Mouse (Mus musculus): ENCODE results near the gene Rpf2. TPM values are rescaled to one million over a fixed set of nuclear protein-coding genes. Genes with fewer than 3 reads are reported as not detected.

Rpf2 gene
- polyA plus RNA-seq, 1 experiment from 2014 or later: 87.0 TPM

GRCm38 (mm10) chr10:40275991-40276390 lies 29.2 kb upstream of the Rpf2 start:
- Histone ChIP-seq H3K27me3 (ENCODE audit: control insufficient read depth, insufficient read depth, low read length) (no peaks in the 10 kb centered on the region), H3K4me2 (ENCODE audit: low read depth) (no peak overlapping the region), H3K36me3 (ENCODE audit: control insufficient read depth, insufficient read depth, low read length) (no peaks in the 10 kb centered on the region), H3K9ac (ENCODE audit: low read length) (no peak overlapping the region), H3K27ac (ENCODE audit: low read depth, low read length) (no peak overlapping the region), H3K4me1 (ENCODE audit: control insufficient read depth, insufficient read depth, low read length) (no peaks in the 10 kb centered on the region), H3K9me3 (ENCODE audit: control insufficient read depth, low read length) (no peaks in the 10 kb centered on the region), H3K4me3 (ENCODE audit: low read depth, low read length) (no peak overlapping the region)
- 67% methylated on average over 7 of the region's 7 CpGs for whole genome bisulfite sequencing
- ATAC-seq (ENCODE audit: insufficient read depth, low FRiP score, low TSS enrichment) (no peak), DNase-seq (ENCODE audit: low spot score) (peak; percentile 18)

GRCm38 (mm10) chr10:40273938-40274337 lies 27.1 kb upstream of the Rpf2 start:
- Histone ChIP-seq H3K4me3 (ENCODE audit: low read depth, low read length) (no peak overlapping the region), H3K4me2 (ENCODE audit: low read depth) (no peak overlapping the region), H3K9ac (ENCODE audit: low read length) (no peak overlapping the region), H3K27me3 (ENCODE audit: control insufficient read depth, insufficient read depth, low read length) (no peaks in the 10 kb centered on the region), H3K36me3 (ENCODE audit: control insufficient read depth, insufficient read depth, low read length) (no peaks in the 10 kb centered on the region), H3K9me3 (ENCODE audit: control insufficient read depth, low read length) (no peaks in the 10 kb centered on the region), H3K4me1 (ENCODE audit: control insufficient read depth, insufficient read depth, low read length) (no peaks in the 10 kb centered on the region), H3K27ac (ENCODE audit: low read depth, low read length) (no peak overlapping the region)
- DNase-seq (ENCODE audit: low spot score) (no peak), ATAC-seq (ENCODE audit: insufficient read depth, low FRiP score, low TSS enrichment) (no peak)
- WGBS: 85% methylated on average over 5 of the region's 5 CpGs

- no peak overlapping the region for H3K4me3 ChIP-seq (ENCODE audit: low read depth, low read length)
- H3K9me3 ChIP-seq (ENCODE audit: control insufficient read depth, low read length): no peaks in the 10 kb centered on the region
- no peak overlapping the region for H3K9ac ChIP-seq (ENCODE audit: low read length)
- WGBS: 87% methylated on average over 3 of the region's 3 CpGs
- no peak overlapping the region for H3K4me2 ChIP-seq (ENCODE audit: low read depth)
- no peak for DNase-seq (ENCODE audit: low spot score)
- H3K27me3 ChIP-seq (ENCODE audit: control insufficient read depth, insufficient read depth, low read length): no peaks in the 10 kb centered on the region
- no peak overlapping the region for H3K27ac ChIP-seq (ENCODE audit: low read depth, low read length)
- ATAC-seq (ENCODE audit: insufficient read depth, low FRiP score, low TSS enrichment): no peak
- H3K36me3 ChIP-seq (ENCODE audit: control insufficient read depth, insufficient read depth, low read length): no peaks in the 10 kb centered on the region
- no peaks in the 10 kb centered on the region for H3K4me1 ChIP-seq (ENCODE audit: control insufficient read depth, insufficient read depth, low read length)
Measured at GRCm38 (mm10) chr10:40271216-40271615, 24.4 kb upstream of the Rpf2 start.

- 90% methylated on average over 3 of the region's 3 CpGs for WGBS
- H3K4me2 ChIP-seq (ENCODE audit: low read depth): no peak overlapping the region
- no peaks in the 10 kb centered on the region for H3K9me3 ChIP-seq (ENCODE audit: control insufficient read depth, low read length)
- no peaks in the 10 kb centered on the region for H3K4me1 ChIP-seq (ENCODE audit: control insufficient read depth, insufficient read depth, low read length)
- no peaks in the 10 kb centered on the region for H3K36me3 ChIP-seq (ENCODE audit: control insufficient read depth, insufficient read depth, low read length)
- no peak overlapping the region for H3K27ac ChIP-seq (ENCODE audit: low read depth, low read length)
- no peak for ATAC-seq (ENCODE audit: insufficient read depth, low FRiP score, low TSS enrichment)
- H3K27me3 ChIP-seq (ENCODE audit: control insufficient read depth, insufficient read depth, low read length): no peaks in the 10 kb centered on the region
- H3K4me3 ChIP-seq (ENCODE audit: low read depth, low read length): no peak overlapping the region
- DNase-seq (ENCODE audit: low spot score): no peak
- no peak overlapping the region for H3K9ac ChIP-seq (ENCODE audit: low read length)
Measured at GRCm38 (mm10) chr10:40264920-40265319, 18.1 kb upstream of the Rpf2 start.

GRCm38 (mm10) chr10:40263691-40264090 lies 16.9 kb upstream of the Rpf2 start:
- ATAC-seq (ENCODE audit: insufficient read depth, low FRiP score, low TSS enrichment) (no peak), DNase-seq (ENCODE audit: low spot score) (no peak)
- Histone ChIP-seq H3K9me3 (ENCODE audit: control insufficient read depth, low read length) (no peaks in the 10 kb centered on the region), H3K27me3 (ENCODE audit: control insufficient read depth, insufficient read depth, low read length) (no peaks in the 10 kb centered on the region), H3K4me3 (ENCODE audit: low read depth, low read length) (no peak overlapping the region), H3K4me1 (ENCODE audit: control insufficient read depth, insufficient read depth, low read length) (no peaks in the 10 kb centered on the region), H3K27ac (ENCODE audit: low read depth, low read length) (no peak overlapping the region), H3K36me3 (ENCODE audit: control insufficient read depth, insufficient read depth, low read length) (no peaks in the 10 kb centered on the region), H3K4me2 (ENCODE audit: low read depth) (no peak overlapping the region), H3K9ac (ENCODE audit: low read length) (no peak overlapping the region)
- 87% methylated on average over 4 of the region's 4 CpGs for WGBS

- WGBS: 88% methylated on average over 6 of the region's 6 CpGs
- no peak for ATAC-seq (ENCODE audit: insufficient read depth, low FRiP score, low TSS enrichment)
- Histone ChIP-seq H3K4me3 (ENCODE audit: low read depth, low read length) (no peak overlapping the region), H3K9me3 (ENCODE audit: control insufficient read depth, low read length) (no peaks in the 10 kb centered on the region), H3K4me1 (ENCODE audit: control insufficient read depth, insufficient read depth, low read length) (no peaks in the 10 kb centered on the region), H3K27me3 (ENCODE audit: control insufficient read depth, insufficient read depth, low read length) (no peaks in the 10 kb centered on the region), H3K36me3 (ENCODE audit: control insufficient read depth, insufficient read depth, low read length) (no peaks in the 10 kb centered on the region), H3K4me2 (ENCODE audit: low read depth) (no peak overlapping the region), H3K9ac (ENCODE audit: low read length) (no peak overlapping the region), H3K27ac (ENCODE audit: low read depth, low read length) (no peak overlapping the region)
- DNase-seq (ENCODE audit: low spot score): no peak
Measured at GRCm38 (mm10) chr10:40262200-40262599, 15.4 kb upstream of the Rpf2 start.

- Histone ChIP-seq H3K27ac (ENCODE audit: low read depth, low read length) (no peak overlapping the region), H3K4me2 (ENCODE audit: low read depth) (no peak overlapping the region), H3K4me1 (ENCODE audit: control insufficient read depth, insufficient read depth, low read length) (0 out of 2 replicates have a peak, but pooled peaks cover 3% of the 10 kb centered on the region), H3K9me3 (ENCODE audit: control insufficient read depth, low read length) (no peaks in the 10 kb centered on the region), H3K9ac (ENCODE audit: low read length) (no peak overlapping the region), H3K4me3 (ENCODE audit: low read depth, low read length) (no peak overlapping the region), H3K36me3 (ENCODE audit: control insufficient read depth, insufficient read depth, low read length) (no peaks in the 10 kb centered on the region), H3K27me3 (ENCODE audit: control insufficient read depth, insufficient read depth, low read length) (no peaks in the 10 kb centered on the region)
- DNase-seq (ENCODE audit: low spot score) (no peak), ATAC-seq (ENCODE audit: insufficient read depth, low FRiP score, low TSS enrichment) (no peak)
- WGBS: 48% methylated on average over 5 of the region's 5 CpGs
Measured at GRCm38 (mm10) chr10:40260305-40260704, 13.5 kb upstream of the Rpf2 start.

- Histone ChIP-seq H3K27me3 (ENCODE audit: control insufficient read depth, insufficient read depth, low read length) (no peaks in the 10 kb centered on the region), H3K9me3 (ENCODE audit: control insufficient read depth, low read length) (no peaks in the 10 kb centered on the region), H3K4me2 (ENCODE audit: low read depth) (no peak overlapping the region), H3K36me3 (ENCODE audit: control insufficient read depth, insufficient read depth, low read length) (no peaks in the 10 kb centered on the region), H3K27ac (ENCODE audit: low read depth, low read length) (no peak overlapping the region), H3K4me3 (ENCODE audit: low read depth, low read length) (no peak overlapping the region), H3K9ac (ENCODE audit: low read length) (no peak overlapping the region), H3K4me1 (ENCODE audit: control insufficient read depth, insufficient read depth, low read length) (0 out of 2 replicates have a peak, but pooled peaks cover 3% of the 10 kb centered on the region)
- 7% methylated on average over 8 of the region's 8 CpGs for WGBS
- ATAC-seq (ENCODE audit: insufficient read depth, low FRiP score, low TSS enrichment): no peak
- no peak for DNase-seq (ENCODE audit: low spot score)
Measured at GRCm38 (mm10) chr10:40259542-40259941, 12.7 kb upstream of the Rpf2 start.

- no peak overlapping the region for H3K9ac ChIP-seq (ENCODE audit: low read length)
- WGBS: 12% methylated on average over 5 of the region's 5 CpGs
- ATAC-seq (ENCODE audit: insufficient read depth, low FRiP score, low TSS enrichment) (no peak), DNase-seq (ENCODE audit: low spot score) (no peak)
- H3K9me3 ChIP-seq (ENCODE audit: control insufficient read depth, low read length): no peaks in the 10 kb centered on the region
- peak overlapping the region; percentile 39; the same call in 1 of the 2 replicates for H3K27ac ChIP-seq (ENCODE audit: low read depth, low read length)
- H3K4me2 ChIP-seq (ENCODE audit: low read depth): peak overlapping the region; percentile 77
- H3K27me3 ChIP-seq (ENCODE audit: control insufficient read depth, insufficient read depth, low read length): no peaks in the 10 kb centered on the region
- no peaks in the 10 kb centered on the region for H3K36me3 ChIP-seq (ENCODE audit: control insufficient read depth, insufficient read depth, low read length)
- H3K4me3 ChIP-seq (ENCODE audit: low read depth, low read length): no peak overlapping the region
- 0 out of 2 replicates have a peak, but pooled peaks cover 3% of the 10 kb centered on the region for H3K4me1 ChIP-seq (ENCODE audit: control insufficient read depth, insufficient read depth, low read length)
Measured at GRCm38 (mm10) chr10:40258976-40259375, 12.1 kb upstream of the Rpf2 start.

Measured in neural tube, embryonic 11.5 days (tissue).